Mouse (Mus musculus) forebrain, embryonic 12.5 days (tissue): ENCODE measurements at regions not wholly inside any gene's neighbourhood (a gene's known extent, or its start where the extent isn't known, plus 50 kb on each side); places are given as distances from the start of the nearest gene placed in this dataset.

Source experiments
- ATAC-seq: fragments of 200-750 bp; cut with Nextera tagmentation; 2 replicates; pipeline ENCODE4 v1.8.0; 2017; ENCODE audit warnings: moderate TSS enrichment; ENCODE audit not compliant: low FRiP score
- H3K27ac ChIP-seq: fragments of 300-500 bp; sonication (generic); 2 replicates; pipeline ENCODE4 v1.5.1; 2016; ENCODE audit warnings: mild to moderate bottlenecking
- H3K27me3 ChIP-seq: fragments of 300-500 bp; sonication (generic); 2 replicates; pipeline ENCODE4 v1.6.1; 2016; ENCODE audit warnings: mild to moderate bottlenecking
- H3K36me3 ChIP-seq: fragments of 300-500 bp; sonication (generic); replicated peaks from 2 replicates; pipeline ENCODE4 v1.6.1; 2016; ENCODE audit warnings: mild to moderate bottlenecking
- H3K4me1 ChIP-seq: fragments of 300-500 bp; sonication (generic); 2 replicates; pipeline ENCODE4 v1.6.1; 2016
- H3K4me2 ChIP-seq: fragments of 300-500 bp; sonication (generic); 2 replicates; pipeline ENCODE4 v1.6.1; 2016; ENCODE audit warnings: mild to moderate bottlenecking, moderate library complexity
- H3K4me3 ChIP-seq: fragments of 300-500 bp; sonication (generic); replicated peaks from 2 replicates; pipeline ENCODE4 v1.5.1; 2016; ENCODE audit warnings: mild to moderate bottlenecking
- H3K9ac ChIP-seq: fragments of 300-500 bp; sonication (generic); 2 replicates; pipeline ENCODE4 v1.6.1; 2016; ENCODE audit warnings: mild to moderate bottlenecking
- H3K9me3 ChIP-seq: fragments of 300-500 bp; sonication (generic); 2 replicates; pipeline ENCODE4 v1.6.1; 2016
- WGBS: fragments of 180-500 bp; shearing (Covaris S2); methylation state at CpG from one replicate; pipeline ENCODE4 v1.1.7; 2016; 5-methylcytosine and 5-hydroxymethylcytosine counted together

DNA sequence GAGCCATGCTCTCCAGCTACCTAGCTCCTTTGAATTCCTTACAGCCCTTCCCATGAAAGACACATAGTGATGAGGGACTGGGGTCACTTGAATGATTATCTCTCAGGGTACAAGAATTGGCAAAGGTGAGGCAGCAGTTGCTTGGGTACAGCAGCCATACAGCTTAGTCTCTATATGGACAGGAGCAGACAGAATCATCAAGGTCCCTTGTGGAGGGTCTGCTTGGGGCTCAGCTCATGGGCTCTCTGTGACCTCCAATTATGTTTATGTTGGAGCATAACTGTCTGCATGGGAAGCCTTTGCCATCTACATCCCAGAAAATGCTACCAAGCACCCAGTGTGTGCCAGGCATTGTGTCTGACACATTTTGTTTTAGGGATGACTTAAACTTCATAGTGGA is 118.4 kb upstream of the Lhcgr start:
- no peak for ATAC-seq
- Histone ChIP-seq H3K9ac (no peak overlapping the region), H3K9me3 (no peaks in the 10 kb centered on the region), H3K4me1 (peaks cover 4% of the 10 kb centered on the region; the same call in 1 of the 2 replicates), H3K27ac (no peak overlapping the region), H3K4me2 (no peak overlapping the region), H3K27me3 (no peaks in the 10 kb centered on the region), H3K4me3 (no peak overlapping the region), H3K36me3 (no peaks in the 10 kb centered on the region)

DNA sequence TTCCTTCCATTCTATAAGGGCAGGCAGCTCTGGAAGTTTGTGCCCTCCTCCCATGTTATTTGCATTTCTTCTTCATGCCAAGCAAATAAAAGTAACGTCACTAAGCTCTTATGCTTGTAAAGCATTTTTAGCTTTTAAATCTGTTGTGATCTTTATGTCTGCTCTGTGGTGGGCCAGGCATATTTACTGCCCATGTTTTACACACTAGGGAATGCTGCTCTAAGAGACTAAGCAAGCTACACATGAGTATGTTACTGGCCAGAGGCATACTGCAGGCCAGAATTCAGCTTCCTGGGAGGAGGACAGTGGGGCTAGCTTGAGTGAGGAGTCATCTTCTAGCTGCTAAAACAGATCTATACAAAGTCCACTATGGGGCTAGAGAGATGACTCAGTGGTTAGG is 110.0 kb upstream of the Lhcgr start:
- Histone ChIP-seq H3K36me3 (no peaks in the 10 kb centered on the region), H3K4me3 (no peak overlapping the region), H3K4me2 (no peak overlapping the region), H3K27ac (no peak overlapping the region), H3K9me3 (no peaks in the 10 kb centered on the region), H3K4me1 (0 out of 2 replicates have a peak, but pooled peaks cover 3% of the 10 kb centered on the region), H3K9ac (no peak overlapping the region), H3K27me3 (no peaks in the 10 kb centered on the region)
- no peak for ATAC-seq
- WGBS = 74% methylated on average over 1 of the region's 1 CpGs

DNA sequence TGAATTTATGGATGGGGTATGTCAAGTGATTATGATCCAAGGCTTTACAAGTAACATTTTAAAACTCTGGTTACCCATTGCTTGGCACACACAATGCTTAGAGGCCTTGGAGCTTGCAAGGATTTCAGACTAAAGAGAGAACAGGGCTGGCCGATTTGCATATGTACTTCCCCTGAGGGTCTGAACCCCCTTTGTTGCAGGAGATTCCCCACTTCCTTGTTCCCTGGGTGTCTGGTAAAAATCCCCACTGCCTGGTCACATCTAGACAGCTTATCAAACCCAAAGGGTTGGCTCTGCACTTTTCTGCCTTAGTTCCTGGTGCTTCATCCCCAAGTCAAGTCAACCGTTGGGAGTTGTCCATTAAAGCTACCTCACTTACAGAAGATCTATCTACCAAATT is 109.1 kb upstream of the Lhcgr start:
- Histone ChIP-seq H3K4me1 (0 out of 2 replicates have a peak, but pooled peaks cover 3% of the 10 kb centered on the region), H3K4me3 (no peak overlapping the region), H3K9me3 (no peaks in the 10 kb centered on the region), H3K4me2 (no peak overlapping the region), H3K36me3 (no peaks in the 10 kb centered on the region), H3K9ac (no peak overlapping the region), H3K27me3 (no peaks in the 10 kb centered on the region), H3K27ac (no peak overlapping the region)
- ATAC-seq = no peak
- 71% methylated on average over 2 of the region's 2 CpGs for WGBS

DNA sequence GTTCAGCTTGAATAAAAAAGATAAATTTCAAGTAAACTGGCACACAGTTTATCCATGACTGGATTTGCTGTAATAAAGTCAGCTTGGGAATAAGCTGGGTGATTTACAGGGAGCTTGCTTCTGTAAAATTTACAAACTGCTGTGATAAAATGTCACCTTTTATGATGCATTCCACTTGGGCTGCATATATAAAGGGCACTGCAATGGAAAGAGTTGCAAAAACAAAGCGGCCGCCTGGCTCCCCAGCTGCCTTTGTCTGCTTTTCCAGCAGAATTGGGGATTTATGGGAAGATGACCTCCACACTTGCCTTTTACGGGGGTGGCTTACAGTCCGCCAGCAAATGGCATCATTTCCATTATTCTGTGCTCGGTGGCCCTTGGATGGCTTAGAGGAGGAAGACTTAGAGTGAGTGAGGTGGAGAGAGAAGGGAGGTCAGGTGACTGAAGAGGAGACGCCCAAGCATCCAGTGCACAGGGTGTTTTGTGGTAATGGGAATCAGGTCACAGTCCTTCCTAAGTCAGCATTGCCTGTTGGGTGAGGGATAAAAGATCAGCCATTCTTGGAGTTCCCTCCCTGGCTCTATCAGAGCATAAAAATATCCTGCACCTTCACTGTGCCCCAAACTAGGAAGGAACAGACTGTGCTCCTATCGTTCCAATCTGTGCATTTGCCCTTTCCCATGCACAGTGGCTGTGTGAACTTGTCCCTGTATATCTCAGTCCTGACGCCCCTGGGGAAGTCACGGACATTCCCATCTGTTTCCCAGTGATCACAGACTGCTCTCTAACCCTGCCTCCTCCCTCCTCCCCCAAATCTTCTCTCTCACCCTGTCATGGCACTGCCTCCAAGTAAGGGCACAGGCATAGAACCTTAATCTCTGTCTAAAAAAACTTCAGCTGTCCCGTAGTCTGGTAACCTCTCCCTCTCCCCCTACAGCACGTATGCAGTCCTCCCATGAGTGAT is 107.2 kb upstream of the Lhcgr start:
- Histone ChIP-seq H3K4me3 (no peak overlapping the region), H3K9me3 (no peaks in the 10 kb centered on the region), H3K9ac (no peak overlapping the region), H3K27me3 (no peaks in the 10 kb centered on the region), H3K27ac (no peak overlapping the region), H3K4me2 (no peak overlapping the region), H3K36me3 (no peaks in the 10 kb centered on the region), H3K4me1 (0 out of 2 replicates have a peak, but pooled peaks cover 3% of the 10 kb centered on the region)
- 68% methylated on average over 11 of the region's 11 CpGs for WGBS
- no peak for ATAC-seq

DNA sequence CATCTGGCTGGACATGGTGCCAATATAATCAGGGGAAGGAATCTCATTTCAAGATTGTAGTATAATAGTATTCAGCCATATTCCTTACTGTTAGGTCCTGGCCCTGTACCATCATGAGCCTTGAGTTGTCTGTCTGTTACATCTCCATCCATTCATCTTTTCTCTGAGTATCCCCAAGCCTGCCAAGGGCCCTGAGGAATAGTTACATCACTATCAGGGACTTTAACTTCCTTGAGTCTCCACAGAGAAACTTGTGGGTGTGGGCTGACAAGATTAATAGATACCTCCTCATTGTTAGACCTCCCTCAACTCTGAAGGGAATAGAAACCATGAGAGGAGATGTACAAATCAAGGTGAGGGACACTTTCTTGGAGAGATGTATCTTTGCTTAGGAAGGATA is 101.7 kb upstream of the Lhcgr start:
- Histone ChIP-seq H3K9ac (no peak overlapping the region), H3K36me3 (no peaks in the 10 kb centered on the region), H3K4me3 (no peak overlapping the region), H3K4me2 (no peak overlapping the region), H3K4me1 (no peaks in the 10 kb centered on the region), H3K27ac (no peak overlapping the region), H3K27me3 (no peaks in the 10 kb centered on the region), H3K9me3 (no peaks in the 10 kb centered on the region)
- ATAC-seq = no peak

DNA sequence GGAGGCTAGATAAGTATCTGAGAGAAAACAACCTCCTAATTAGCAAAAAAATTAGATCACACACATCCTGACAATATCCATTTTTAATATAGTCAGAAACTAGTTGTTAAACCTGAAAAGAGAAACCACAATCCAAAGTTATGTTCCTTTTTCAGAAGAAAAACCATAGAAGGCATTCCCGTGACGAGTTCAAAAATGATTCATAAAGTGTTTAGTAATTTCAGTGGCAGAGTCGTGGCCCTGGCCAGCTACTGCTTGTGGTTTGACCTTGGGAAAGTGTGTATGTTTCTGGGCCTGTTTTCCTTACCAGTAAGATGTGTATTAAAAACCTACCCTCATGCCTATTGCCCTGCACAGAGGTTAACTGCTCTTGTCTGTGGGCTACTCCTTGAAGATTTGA is 93.7 kb upstream of the Lhcgr start:
- Histone ChIP-seq H3K36me3 (no peaks in the 10 kb centered on the region), H3K9me3 (no peaks in the 10 kb centered on the region), H3K4me1 (no peaks in the 10 kb centered on the region), H3K4me2 (no peak overlapping the region), H3K27ac (no peak overlapping the region), H3K27me3 (no peaks in the 10 kb centered on the region), H3K4me3 (no peak overlapping the region), H3K9ac (no peak overlapping the region)
- 90% methylated on average over 3 of the region's 3 CpGs for WGBS
- no peak for ATAC-seq

DNA sequence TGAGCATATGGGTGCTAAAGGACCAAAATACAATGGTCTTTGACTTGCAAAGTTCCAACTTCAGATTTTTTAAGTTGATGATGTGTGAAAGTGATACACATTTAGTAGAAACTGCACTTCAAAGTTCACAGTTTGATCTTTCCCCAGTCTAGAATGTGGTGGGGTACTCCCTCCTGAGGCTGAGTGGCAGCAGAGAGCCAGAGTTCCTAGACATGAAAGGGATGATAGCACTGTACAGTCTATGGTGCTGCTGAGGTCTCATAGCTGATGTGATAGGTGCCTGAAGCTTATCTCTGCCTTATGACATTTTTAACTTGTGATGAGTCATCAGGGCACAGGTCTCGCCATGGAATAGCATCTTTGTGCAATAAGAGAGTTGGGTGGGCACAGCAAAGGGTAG is 87.9 kb upstream of the Lhcgr start:
- H3K9ac ChIP-seq = no peak overlapping the region
- no peaks in the 10 kb centered on the region for H3K36me3 ChIP-seq
- no peaks in the 10 kb centered on the region for H3K4me1 ChIP-seq
- no peaks in the 10 kb centered on the region for H3K27me3 ChIP-seq
- no peak overlapping the region for H3K27ac ChIP-seq
- no peak overlapping the region for H3K4me3 ChIP-seq
- no peak overlapping the region for H3K4me2 ChIP-seq
- 85% methylated on average over 1 of the region's 1 CpGs for WGBS
- no peak for ATAC-seq
- no peaks in the 10 kb centered on the region for H3K9me3 ChIP-seq

DNA sequence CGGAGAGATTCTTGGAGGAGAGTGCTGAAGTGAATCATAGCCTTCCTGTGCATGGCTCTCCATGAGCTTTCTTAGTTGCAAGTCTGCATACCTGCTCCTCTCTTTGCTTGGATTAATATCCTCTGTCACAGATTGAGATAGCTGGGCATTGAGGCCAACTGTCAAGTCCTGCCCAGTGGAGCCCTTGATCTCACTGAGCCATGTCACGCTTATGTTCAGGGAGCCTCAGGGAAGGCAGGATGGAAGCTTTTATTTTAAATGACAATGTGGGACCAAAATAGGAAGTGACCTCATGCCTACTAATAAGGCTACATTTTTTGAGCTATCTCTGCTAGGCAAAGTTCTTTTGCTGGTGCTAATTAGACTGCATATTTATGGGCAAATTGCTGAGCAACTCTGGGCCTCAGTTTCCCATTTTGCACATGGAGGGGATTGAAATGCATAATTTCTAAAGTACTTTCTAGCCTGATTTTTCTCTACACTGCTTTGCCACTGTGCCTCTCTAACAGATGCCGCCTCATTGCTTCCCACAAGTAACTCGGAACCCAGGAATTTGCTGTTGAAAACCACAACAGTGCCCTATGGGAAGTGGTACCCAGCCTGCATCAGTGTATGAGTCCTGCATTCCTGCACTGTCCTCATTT is 78.7 kb upstream of the Lhcgr start:
- no peaks in the 10 kb centered on the region for H3K9me3 ChIP-seq

DNA sequence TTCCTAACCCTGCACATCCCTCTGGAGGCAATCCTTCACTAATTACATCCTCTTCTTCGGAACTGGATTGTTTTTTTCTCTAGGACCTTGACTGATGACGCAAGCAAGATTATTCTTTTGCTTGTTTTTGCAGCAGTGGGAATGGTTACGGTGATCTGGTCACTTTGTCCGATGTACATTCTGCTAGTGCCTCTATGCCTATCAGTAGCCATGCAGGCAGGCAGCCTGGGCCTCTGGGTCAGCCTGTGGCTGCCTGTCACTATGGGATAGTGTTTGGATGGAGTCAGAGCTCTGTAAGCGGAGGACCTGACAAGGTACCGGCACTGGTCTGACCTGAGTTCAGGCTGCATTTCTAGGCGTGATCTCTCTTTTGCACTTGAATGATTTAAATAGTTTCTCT is 72.8 kb upstream of the Lhcgr start:
- H3K9me3 ChIP-seq = no peaks in the 10 kb centered on the region
- H3K36me3 ChIP-seq = no peaks in the 10 kb centered on the region
- ATAC-seq = no peak
- no peak overlapping the region for H3K27ac ChIP-seq
- no peaks in the 10 kb centered on the region for H3K27me3 ChIP-seq
- H3K9ac ChIP-seq = no peak overlapping the region
- H3K4me2 ChIP-seq = no peak overlapping the region
- WGBS = 94% methylated on average over 7 of the region's 7 CpGs
- no peaks in the 10 kb centered on the region for H3K4me1 ChIP-seq
- no peak overlapping the region for H3K4me3 ChIP-seq

More for the DNA sequence above, 78.7 kb upstream of the Lhcgr start:
- Histone ChIP-seq H3K27ac (no peak overlapping the region), H3K4me1 (peaks cover 6% of the 10 kb centered on the region), H3K9ac (no peak overlapping the region), H3K4me2 (no peak overlapping the region), H3K36me3 (no peaks in the 10 kb centered on the region), H3K27me3 (no peaks in the 10 kb centered on the region), H3K4me3 (no peak overlapping the region)
- 69% methylated on average over 4 of the region's 4 CpGs for WGBS
- peak; percentile 36; the same call in 1 of the 2 replicates for ATAC-seq

DNA sequence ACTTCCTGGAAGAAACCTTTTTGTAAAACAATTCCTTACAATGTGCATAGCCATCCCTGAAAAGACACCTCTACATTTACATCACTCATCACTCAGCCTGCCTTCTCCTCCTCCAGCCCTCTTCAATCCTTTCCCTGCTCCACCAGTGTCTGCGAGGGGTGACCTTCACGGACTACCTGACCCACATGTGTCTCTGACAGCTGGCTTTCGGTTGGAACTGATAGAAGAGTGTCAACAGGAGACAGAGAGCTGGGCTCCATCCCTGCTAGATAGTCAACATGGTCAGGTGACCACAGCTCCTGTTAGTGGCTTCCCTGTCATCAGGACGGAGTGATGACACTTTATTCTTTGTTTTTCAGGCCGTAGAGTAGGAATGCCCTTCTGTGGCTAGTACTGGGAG is 72.4 kb upstream of the Lhcgr start:
- Histone ChIP-seq H3K4me3 (no peak overlapping the region), H3K4me2 (no peak overlapping the region), H3K27ac (no peak overlapping the region), H3K36me3 (no peaks in the 10 kb centered on the region), H3K4me1 (no peaks in the 10 kb centered on the region), H3K27me3 (no peaks in the 10 kb centered on the region), H3K9me3 (no peaks in the 10 kb centered on the region), H3K9ac (no peak overlapping the region)
- no peak for ATAC-seq
- 89% methylated on average over 5 of the region's 5 CpGs for WGBS

DNA sequence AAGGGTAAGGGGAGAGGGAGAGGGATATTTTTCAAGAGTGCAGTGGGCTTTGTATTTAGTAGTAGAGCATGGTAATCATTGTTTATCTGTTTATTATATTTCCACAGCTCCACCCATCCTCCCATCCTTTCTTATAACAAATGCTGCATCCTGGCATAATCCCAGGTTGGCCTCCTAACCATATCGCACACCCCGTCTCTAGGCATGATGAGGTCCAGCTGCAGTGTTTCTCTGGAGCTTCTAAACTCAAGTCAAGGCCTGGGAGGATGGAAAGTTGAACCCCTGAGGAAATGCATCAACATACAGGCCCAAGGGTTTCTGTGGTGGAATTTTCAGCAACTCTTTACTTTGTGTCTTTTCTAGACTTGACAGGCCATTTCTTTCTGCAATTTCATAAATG is 69.3 kb upstream of the Lhcgr start:
- no peak overlapping the region for H3K27ac ChIP-seq
- H3K9me3 ChIP-seq = no peaks in the 10 kb centered on the region
- H3K36me3 ChIP-seq = no peaks in the 10 kb centered on the region
- no peak overlapping the region for H3K4me3 ChIP-seq
- H3K9ac ChIP-seq = no peak overlapping the region
- H3K4me2 ChIP-seq = no peak overlapping the region
- no peaks in the 10 kb centered on the region for H3K27me3 ChIP-seq
- 95% methylated on average over 2 of the region's 2 CpGs for WGBS
- no peak for ATAC-seq
- no peaks in the 10 kb centered on the region for H3K4me1 ChIP-seq

DNA sequence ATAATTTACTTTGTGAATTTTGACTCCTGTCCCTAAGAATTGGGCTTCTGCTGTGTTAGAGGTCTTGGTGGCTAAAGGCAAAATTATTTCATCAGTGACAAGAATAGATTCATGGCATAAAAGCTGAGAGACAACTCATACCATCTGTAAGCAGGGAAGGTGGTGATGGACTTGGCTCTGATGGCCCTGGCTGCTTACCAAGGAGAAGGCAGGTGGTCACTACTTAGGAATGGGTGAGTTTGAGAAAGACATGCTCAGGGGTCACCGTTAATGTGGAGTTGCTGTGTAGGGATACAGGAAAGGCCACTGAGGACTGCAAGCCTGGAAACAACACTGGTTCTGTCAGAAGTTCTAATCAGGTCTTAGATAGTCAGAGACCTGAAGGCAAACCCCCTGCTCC is 68.8 kb upstream of the Lhcgr start:
- Histone ChIP-seq H3K27ac (no peak overlapping the region), H3K4me1 (no peaks in the 10 kb centered on the region), H3K4me3 (no peak overlapping the region), H3K36me3 (no peaks in the 10 kb centered on the region), H3K9me3 (no peaks in the 10 kb centered on the region), H3K4me2 (no peak overlapping the region), H3K27me3 (no peaks in the 10 kb centered on the region), H3K9ac (no peak overlapping the region)
- no peak for ATAC-seq
- WGBS = 87% methylated on average over 1 of the region's 1 CpGs

DNA sequence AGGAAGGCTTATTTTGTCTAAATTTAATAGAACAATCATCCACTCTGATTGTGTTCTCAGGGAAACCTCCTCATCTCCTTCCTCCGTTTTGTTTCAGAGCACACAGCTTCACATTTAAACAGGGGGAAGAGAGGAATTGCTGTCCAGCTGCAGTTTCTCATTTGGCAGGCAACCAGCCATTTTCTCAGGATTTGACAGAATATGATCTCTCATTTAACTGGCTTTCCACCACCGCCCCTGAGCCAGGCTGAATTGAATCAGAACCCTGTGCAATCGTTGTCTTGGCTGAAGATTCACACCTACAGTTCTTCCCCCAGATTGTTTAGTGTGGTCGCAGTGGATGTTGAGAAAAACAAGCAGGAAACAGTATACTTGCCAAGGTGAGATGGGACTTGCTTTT is 66.9 kb upstream of the Lhcgr start:
- Histone ChIP-seq H3K36me3 (no peaks in the 10 kb centered on the region), H3K27ac (no peak overlapping the region), H3K27me3 (no peaks in the 10 kb centered on the region), H3K4me3 (no peak overlapping the region), H3K9me3 (no peaks in the 10 kb centered on the region), H3K9ac (no peak overlapping the region), H3K4me1 (no peaks in the 10 kb centered on the region), H3K4me2 (no peak overlapping the region)
- 80% methylated on average over 4 of the region's 4 CpGs for WGBS
- ATAC-seq = no peak
